Mouse (Mus musculus) bone marrow, adult 2 months (tissue): ENCODE results near the gene Tmem117. TPM values are rescaled to one million over a fixed set of nuclear protein-coding genes. Genes with fewer than 3 reads are reported as not detected.

ENCODE experiments used
- H3K27ac ChIP-seq: fragments of 200-500 bp; 2 replicates; pipeline ENCODE4 v1.5.1; 2012; ENCODE audit warnings: low read depth, mild to moderate bottlenecking, control low read depth, inconsistent platforms, low read length; ENCODE audit not compliant: control insufficient read depth, poor library complexity, insufficient read depth
- H3K4me1 ChIP-seq: fragments of 200-500 bp; 2 replicates; pipeline ENCODE4 v1.6.1; 2011; ENCODE audit warnings: low read length; ENCODE audit not compliant: control insufficient read depth, insufficient read depth
- H3K4me3 ChIP-seq: fragments of 200-500 bp; replicated peaks from 2 replicates; pipeline ENCODE3; 2011; ENCODE audit warnings: mild to moderate bottlenecking, low read depth, low read length, control low read depth; ENCODE audit not compliant: control insufficient read depth
- CTCF ChIP-seq: fragments of 200-500 bp; IDR thresholded peaks from 2 replicates; pipeline ENCODE4 v1.5.1; 2011; ENCODE audit warnings: low read length, control low read depth; ENCODE audit not compliant: control insufficient read depth, insufficient read depth
- POLR2A ChIP-seq: fragments of 200-500 bp; IDR thresholded peaks from 2 replicates; pipeline ENCODE4 v1.6.1; 2011; ENCODE audit warnings: low read depth, mild to moderate bottlenecking, control low read depth, low read length, borderline replicate concordance; ENCODE audit not compliant: control insufficient read depth
- WGBS: fragments of 180-500 bp; shearing (Covaris S2); methylation state at CpG from one replicate; pipeline ENCODE4 v1.1.7; 2018; 5-methylcytosine and 5-hydroxymethylcytosine counted together
- polyA plus RNA-seq: library from polyadenylated mRNA; stranded (reverse); fragments of >200 nt; gene quantifications from 2 replicates; pipeline ENCODE4 v1.2.4, GENCODE M21; 2011; ENCODE audit warnings: low replicate concordance; ENCODE audit not compliant: missing spikeins, insufficient read depth, insufficient read length

The Tmem117 gene
- polyA plus RNA-seq, 1 experiment = 2.0 TPM

DNA sequence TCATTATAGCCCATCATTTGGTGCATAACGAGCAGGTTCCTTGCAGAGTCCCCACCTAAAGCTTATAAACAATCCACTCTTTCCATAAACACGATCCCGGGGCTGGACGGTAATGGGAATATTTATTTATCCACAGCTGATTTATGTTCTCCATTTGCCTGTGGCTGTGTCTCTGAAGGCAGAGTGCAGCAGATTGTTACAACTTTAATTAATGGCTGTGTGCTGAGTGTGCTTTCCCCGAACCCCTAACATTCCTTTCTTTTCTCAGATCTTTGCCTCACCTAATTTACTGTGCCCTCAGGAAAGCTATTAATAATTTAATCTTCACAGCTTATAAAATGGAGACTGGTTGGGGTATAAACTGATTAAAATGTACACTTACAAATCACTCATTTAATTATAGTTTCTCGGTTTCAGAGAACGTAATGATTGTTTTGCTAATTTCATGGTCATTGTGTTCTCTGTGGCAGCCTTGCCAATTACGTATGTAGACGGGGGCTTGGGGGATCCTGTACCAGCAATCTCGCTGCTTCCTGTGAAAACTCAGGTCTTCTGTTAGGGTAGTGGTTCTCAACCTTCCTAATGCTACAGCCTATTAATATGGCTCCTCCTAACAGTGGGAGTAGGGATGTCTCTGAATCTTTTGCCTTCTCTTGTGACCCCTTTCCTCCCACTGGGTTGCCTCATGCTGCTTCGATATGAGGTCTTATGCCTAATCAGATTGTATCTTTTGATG, 275.8 kb downstream of the Tmem117 start:
- no peak for TF ChIP-seq CTCF
- no peak for TF ChIP-seq POLR2A
- Histone ChIP-seq H3K4me1 (no peaks in the 10 kb centered on the region), H3K27ac (no peak overlapping the region), H3K4me3 (no peak overlapping the region)
- 67% methylated on average over 11 of the region's 11 CpGs for WGBS

DNA sequence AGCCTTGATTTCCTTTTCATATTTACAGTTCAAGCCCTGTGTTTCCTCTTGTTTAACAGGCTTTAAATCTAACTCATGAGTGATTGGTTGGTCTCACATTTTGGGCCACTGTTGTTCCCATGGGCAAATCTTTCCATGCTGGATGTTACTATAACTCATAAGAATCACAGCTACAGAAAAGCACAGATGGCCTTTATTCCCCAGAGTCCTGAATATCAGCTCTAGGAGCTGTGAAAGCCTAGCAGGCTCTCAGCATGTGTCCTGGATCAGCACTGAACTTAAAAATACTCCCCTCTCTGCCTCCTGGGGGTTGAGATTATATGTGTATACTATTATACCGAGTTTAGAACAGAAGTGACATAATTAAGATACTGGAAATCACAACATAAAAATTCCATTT, 292.6 kb downstream of the Tmem117 start:
- TF ChIP-seq POLR2A = no peak
- no peak for TF ChIP-seq CTCF
- WGBS = 31% methylated on average over 1 of the region's 1 CpGs
- Histone ChIP-seq H3K4me3 (no peak overlapping the region), H3K27ac (no peak overlapping the region), H3K4me1 (no peaks in the 10 kb centered on the region)

DNA sequence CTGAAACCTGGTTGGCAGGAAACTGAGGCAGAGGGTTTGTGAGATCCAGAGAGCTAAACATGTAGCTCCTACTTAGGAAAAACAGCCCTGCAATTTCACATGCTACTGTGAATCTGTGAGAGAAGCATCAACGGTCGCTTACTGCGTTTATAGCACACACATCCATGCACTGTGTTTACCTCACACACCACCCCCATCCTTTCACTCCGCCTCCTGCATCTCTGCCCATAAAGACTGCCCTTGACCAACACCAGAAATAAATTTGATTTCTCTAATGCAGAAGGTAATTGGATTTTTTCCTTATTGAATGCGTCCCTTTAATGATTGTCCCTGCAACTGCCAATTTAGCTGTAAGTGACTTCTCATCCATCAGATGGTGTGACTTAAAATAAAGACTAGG, 299.0 kb downstream of the Tmem117 start:
- H3K4me1 ChIP-seq = no peaks in the 10 kb centered on the region
- TF ChIP-seq POLR2A = no peak
- no peak for TF ChIP-seq CTCF
- no peak overlapping the region for H3K4me3 ChIP-seq
- WGBS = 87% methylated on average over 5 of the region's 5 CpGs
- H3K27ac ChIP-seq = no peak overlapping the region

DNA sequence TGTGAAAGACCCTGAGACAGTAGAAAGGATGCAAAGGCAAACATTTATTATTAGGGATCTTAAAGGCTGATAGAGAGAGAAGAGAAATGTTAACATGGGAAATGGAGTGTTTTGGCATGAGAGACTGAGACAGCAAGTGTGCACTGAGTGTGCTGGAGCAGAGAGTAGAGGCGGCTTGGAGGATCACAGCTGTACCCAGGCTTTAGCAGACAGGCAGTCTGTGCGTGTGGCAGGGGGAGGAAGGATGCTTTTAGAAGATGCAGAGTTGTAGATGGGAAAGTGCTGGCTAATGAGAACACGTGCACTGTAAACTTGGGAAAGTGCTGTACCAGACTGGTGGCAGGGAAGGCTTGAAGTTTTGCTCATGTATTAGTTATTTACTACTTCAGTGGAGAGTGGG, 301.7 kb downstream of the Tmem117 start:
- TF ChIP-seq POLR2A = no peak
- 52% methylated on average over 3 of the region's 3 CpGs for WGBS

DNA sequence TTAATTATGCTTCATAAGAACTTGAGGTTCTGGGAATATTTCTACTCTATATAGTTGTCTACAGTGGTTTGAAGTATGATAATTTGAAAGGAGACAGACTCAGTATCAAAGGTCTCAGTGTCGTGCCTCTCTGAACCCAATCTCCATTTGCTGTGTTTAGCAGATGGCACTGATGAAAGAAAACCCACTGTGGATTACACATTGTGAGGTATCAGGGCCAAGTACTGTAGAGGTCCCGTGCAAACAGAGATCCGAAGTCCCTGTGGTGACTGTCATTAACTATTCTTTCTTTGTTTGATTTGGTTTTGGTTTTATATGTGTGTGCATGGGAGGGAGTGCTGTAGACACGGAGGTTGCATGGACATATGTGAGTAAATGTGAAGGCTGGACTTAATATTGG, 304.0 kb downstream of the Tmem117 start:
- Histone ChIP-seq H3K27ac (no peak overlapping the region), H3K4me1 (no peaks in the 10 kb centered on the region), H3K4me3 (no peak overlapping the region)
- TF ChIP-seq POLR2A = no peak
- no peak for TF ChIP-seq CTCF
- WGBS = 78% methylated on average over 4 of the region's 4 CpGs

More for the DNA sequence above, 301.7 kb downstream of the Tmem117 start:
- H3K4me3 ChIP-seq = no peak overlapping the region
- H3K4me1 ChIP-seq = no peaks in the 10 kb centered on the region
- no peak overlapping the region for H3K27ac ChIP-seq

DNA sequence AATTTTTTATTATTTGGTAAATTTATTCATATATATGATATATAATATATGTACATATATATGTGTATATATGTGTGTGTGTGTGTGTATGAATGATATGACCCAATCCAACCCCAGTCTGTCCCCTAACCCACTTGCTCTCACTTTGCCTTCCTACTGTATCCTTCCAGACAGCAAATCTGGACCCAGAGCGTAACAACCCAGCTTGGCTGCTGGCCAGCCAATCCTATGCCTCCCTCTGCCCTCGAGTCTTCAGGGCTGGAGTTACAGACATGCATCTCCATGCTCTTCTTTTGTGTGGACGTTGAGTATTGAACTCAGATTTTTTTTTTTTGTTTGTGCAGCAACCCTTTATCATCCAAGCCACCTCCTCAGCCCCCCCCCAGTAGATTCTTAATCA, 304.4 kb downstream of the Tmem117 start:
- Histone ChIP-seq H3K27ac (no peak overlapping the region), H3K4me3 (no peak overlapping the region), H3K4me1 (no peaks in the 10 kb centered on the region)
- WGBS = 60% methylated on average over 3 of the region's 3 CpGs
- TF ChIP-seq CTCF (no peak), POLR2A (no peak)

DNA sequence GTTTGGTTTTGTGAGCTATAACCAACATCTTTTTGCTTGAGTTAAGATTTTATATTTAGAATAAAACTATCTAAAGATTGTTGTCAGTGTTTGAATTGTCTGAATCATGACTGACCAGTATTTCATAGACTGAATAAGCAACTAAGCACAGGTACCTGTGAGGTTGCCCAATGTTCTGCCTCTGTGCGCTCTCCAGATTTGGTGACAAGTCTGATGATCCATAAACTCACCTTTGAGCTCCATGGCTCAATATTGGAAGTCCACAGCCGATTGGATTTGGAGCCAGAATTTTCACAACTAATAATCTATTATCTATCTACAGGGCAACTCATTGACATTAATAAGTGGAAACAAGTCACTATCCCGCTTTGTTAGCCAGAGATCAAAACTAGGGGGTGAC, 312.9 kb downstream of the Tmem117 start:
- Histone ChIP-seq H3K27ac (no peak overlapping the region), H3K4me3 (no peak overlapping the region), H3K4me1 (no peaks in the 10 kb centered on the region)
- 81% methylated on average over 3 of the region's 3 CpGs for WGBS
- no peak for TF ChIP-seq POLR2A

DNA sequence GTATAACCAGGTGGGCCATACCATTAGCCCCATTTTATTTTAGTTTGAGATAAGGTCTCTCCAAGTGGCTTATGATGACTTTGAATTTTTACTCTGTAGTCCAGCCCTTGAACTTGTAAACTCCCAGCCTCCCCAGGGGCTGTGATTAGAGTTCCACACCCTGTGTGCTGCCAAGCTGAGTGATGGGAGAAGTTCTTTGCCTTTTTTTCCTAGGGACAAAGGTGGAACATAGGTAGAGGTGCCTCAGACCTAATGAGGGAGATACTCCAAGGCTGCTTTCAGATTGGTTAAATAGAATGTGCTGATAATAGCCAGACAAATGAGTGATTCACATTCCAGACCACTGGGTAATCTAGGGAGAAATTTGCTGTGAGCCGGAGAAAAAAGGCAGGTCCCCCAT, 313.4 kb downstream of the Tmem117 start:
- H3K27ac ChIP-seq = no peak overlapping the region
- no peak overlapping the region for H3K4me3 ChIP-seq
- TF ChIP-seq POLR2A (no peak), CTCF (no peak)
- no peaks in the 10 kb centered on the region for H3K4me1 ChIP-seq
- 70% methylated on average over 1 of the region's 1 CpGs for WGBS

DNA sequence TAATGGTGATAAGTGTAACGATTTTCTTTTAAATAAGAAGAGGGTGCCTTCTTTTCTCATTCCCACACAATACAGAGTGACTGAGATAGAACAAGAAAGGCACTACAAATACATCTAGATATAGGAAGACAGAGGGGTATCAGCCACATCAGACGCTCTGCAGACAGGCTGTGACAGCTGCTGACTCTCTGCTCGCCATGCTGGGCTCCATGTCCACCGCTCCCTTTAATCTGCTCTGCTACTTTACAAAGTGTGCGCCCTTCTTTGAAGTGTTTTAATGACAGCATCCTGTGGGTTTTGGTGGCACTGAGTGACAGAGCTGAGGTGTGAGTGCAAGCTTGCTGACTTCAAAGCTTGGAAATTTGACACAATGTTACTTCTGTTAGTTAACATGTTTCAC, 314.9 kb downstream of the Tmem117 start:
- H3K4me1 ChIP-seq = no peaks in the 10 kb centered on the region

More for the DNA sequence above, 314.9 kb downstream of the Tmem117 start:
- no peak overlapping the region for H3K4me3 ChIP-seq
- no peak for TF ChIP-seq CTCF
- no peak for TF ChIP-seq POLR2A
- no peak overlapping the region for H3K27ac ChIP-seq
- WGBS = 65% methylated on average over 5 of the region's 5 CpGs
